9 mouse cellular contexts compared by ENCODE assay signal in the genomic region with DNA sequence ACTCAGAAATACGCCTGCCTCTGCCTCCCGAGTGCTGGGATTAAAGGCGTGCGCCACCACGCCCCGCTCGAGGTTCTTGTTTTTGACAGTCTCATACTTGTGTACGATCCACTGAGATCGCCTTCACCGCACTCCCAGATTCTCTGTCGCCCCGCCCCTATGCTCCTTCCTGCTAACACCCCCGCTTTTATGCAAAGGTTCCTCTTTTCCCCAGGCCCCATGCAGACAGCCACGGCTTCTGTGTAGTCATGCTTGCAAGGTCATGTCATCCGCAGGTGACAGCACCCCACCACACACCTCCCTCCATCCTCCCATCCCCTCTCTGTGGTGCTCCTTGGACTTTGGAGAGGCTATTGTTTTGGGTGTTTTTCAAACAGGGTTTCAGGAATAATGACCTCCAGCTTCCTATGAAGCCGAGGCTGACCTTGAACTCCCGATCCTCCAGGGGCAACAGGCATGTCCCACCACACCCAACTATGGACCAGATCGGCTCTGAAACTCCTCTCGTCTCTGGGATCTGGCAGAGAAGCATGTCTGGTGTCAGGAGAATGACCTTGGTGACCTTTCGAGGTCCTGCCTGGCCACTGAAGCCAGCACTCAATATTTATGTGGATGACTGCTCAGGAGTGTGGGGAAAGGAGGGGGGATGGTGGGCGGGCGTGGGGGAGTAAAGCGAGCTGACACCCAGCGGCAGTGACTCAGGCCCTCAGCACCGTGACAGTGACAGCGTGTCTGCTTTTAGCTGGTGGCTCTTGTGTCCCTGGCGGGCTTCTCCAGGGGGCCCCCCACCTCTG. TPM values are rescaled to one million over a fixed set of nuclear protein-coding genes. Genes with fewer than 3 reads are reported as not detected.
DNase-seq lines count a peak whose midpoint lies in the region; ATAC-seq lines count a peak whose summit lies in the region.
"Had no signal": no experiment of that assay in that cellular context is flagged by ENCODE, and none has a peak within 500 bp of the region (broad histone marks: within the 10 kb centered on the region; RNA-seq: fewer than 3 reads in every experiment).

No protein-coding gene starts in this region.

- peak; percentile 93 to 94 for ATAC-seq in hematopoietic stem cell, adult 5-6 weeks (replicated peaks in 1 of 2; ENCODE audit: insufficient read depth in 1 of 2, low FRiP score in 2 of 2, low TSS enrichment in 1 of 2, low read depth in 1 of 2, poor library complexity in 2 of 2, severe bottlenecking in 2 of 2)

- peak; percentile 41 for DNase-seq in embryo, embryonic 10 days (ENCODE audit: low spot score)
- no peak for DNase-seq in embryo, embryonic 11 days
- DNase-seq in right cerebral cortex, adult 2 months (ENCODE audit: low spot score in 2 of 2) = peak; percentile 29 to 44
- DNase-seq in right cerebral cortex, postnatal 25 days = no peak
- DNase-seq in spleen, postnatal 36 days (ENCODE audit: low spot score in 2 of 2) = peak; percentile 72 to 78
- DNase-seq in cerebellum, adult 11-12 months = no peak
- DNase-seq in cerebellum, postnatal 10 days = no peak

RNA-seq across cellular contexts. Expression of gene Hspb7, which starts 1.0 kb away (rescaled TPM):
- 1.3 TPM in 1 of 2 replicates, not detected in the other for total RNA-seq in hematopoietic stem cell, adult 5-6 weeks (2017)

RNA-seq across cellular contexts. Expression of gene Clcnkb, which starts 3.8 kb away (rescaled TPM):
- not detected in 2 replicates for total RNA-seq in hematopoietic stem cell, adult 5-6 weeks (2017)
- total RNA-seq: layer of hippocampus, postnatal 10 days had no signal

RNA-seq across cellular contexts. Expression of gene Srarp, which starts 16.3 kb away (rescaled TPM):
- not detected in 2 replicates for total RNA-seq in hematopoietic stem cell, adult 5-6 weeks (2017)

RNA-seq across cellular contexts. Expression of gene Clcnka, which starts 21.1 kb away (rescaled TPM):
- not detected in 2 replicates for total RNA-seq in hematopoietic stem cell, adult 5-6 weeks (2017)
- total RNA-seq: layer of hippocampus, postnatal 10 days had no signal

RNA-seq across cellular contexts. Expression of gene Zbtb17, which starts 24.9 kb away (rescaled TPM):
- 22.1 and 22.3 TPM in 2 replicates for total RNA-seq in hematopoietic stem cell, adult 5-6 weeks (2017)

Comparison
In these comparisons a context has a peak if more than half of its experiments do, and no peak if none do; other contexts are left out.
1. DNase-seq: peak in embryo, embryonic 10 days (single experiment), right cerebral cortex, adult 2 months (2 of 2) and spleen, postnatal 36 days (2 of 2); none in embryo, embryonic 11 days (single experiment), right cerebral cortex, postnatal 25 days (single experiment), cerebellum, adult 11-12 months (single experiment) and cerebellum, postnatal 10 days (0 of 2).